Mouse (Mus musculus) lung, postnatal 10 days (tissue): Measurements from ENCODE around the gene Il13ra1.

ENCODE experiments used
- DNase-seq: peaks from one replicate; pipeline ENCODE4 v3.0.0; 2021

The Il13ra1 gene

DNA sequence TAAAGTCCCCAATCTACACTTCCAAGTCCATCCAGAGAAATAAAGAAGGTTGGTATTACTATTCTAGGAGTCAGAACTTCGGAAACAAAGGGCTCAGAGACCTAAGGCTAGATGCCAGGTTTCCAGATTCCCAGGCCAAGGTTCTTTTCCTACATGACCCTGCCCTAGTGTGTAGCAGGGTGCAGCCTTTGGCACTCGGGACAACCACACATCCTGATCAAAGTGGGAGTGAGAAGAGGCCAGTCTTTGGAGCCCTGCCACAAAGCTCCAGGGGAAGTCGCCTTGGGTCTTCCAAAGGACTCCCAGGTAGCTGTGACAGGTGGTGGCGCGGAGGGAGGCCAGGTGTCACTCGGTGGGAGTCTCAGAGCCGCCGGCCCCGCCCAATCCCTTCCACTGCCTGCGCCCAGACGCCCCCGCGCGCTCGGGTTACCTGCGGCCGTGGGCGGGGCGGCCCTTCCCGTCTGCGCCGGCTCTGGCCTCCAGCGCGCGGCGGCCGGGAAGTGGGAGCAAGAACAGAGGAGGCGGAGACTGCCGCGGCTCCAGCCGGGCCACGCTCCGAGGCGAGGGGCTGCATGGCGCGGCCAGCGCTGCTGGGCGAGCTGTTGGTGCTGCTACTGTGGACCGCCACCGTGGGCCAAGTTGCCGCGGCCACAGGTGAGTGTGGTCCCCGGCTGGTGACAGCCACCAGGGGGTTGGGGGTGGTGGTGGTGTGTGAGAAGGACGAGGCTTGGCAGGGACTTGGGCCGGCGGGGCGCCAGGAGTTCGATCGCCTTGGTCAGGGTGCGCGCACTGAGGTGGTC is at the start of gene Il13ra1:
Gene Il13ra1, plus strand, starts transcription at position 489 of the 800 bp plus-strand sequence.
- DNase-seq, result peak; percentile 53

DNA sequence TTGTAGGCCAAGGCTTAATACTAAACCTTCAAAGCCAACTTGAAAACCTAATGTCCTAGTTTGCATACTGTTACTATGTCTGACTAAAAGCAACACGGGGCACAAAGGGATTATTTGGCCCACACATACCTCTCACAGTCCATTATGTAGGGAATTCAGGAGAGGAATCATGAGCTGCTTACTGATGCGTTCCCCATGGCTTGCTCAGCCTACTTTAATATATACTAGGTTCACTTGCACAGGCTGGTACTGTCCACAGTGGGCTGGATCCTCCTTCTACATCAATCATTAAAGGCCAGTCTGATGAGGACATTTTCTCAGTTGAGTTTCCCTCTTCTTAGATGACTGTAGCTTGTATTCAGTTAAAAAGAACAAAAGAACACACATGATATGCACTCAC is 37.9 kb upstream of the Il13ra1 start:
- DNase-seq, result no peak

DNA sequence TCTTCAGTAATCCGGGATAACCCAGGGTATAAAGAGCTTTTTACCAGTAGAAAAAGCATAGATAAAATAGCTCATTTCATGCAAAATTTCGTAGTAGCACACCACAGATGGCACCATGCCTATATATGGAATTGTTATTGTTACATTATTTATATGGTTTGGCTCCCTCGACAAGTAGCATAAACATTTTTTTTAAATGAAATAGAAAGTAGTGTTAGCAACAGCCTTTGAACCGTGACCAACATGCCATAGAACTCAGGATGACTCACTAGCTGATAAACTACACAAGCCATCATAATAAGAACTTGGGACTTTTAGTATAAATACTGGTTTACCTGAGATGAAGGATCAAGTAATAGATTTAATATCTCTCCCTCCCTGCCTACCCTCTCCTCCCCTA is 34.7 kb upstream of the Il13ra1 start:
- DNase-seq, result no peak

DNA sequence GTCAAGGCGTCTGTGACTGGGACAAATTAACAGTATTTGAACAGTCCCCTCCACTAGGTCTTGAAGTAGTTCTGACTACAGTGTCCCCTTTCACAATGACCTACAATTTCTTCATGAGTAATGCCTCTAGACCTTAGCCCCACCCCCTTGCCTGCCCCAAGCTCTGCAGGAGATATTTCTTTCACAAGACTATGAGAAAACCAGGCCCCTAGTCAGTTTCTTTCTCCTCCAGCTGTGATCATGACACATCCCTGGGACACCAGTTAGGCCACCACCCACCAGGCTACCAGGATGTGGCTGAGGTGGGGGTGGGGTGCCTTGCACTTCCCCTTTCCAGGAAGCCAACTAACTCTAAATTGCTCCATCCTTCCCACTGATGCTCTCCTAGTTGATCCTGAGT is 29.0 kb upstream of the Il13ra1 start:
- DNase-seq, result peak; percentile 28

GRCm38 (mm10) chrX:36088464-36089256 is 23.2 kb upstream of the Il13ra1 start:
- no peak for DNase-seq

DNA sequence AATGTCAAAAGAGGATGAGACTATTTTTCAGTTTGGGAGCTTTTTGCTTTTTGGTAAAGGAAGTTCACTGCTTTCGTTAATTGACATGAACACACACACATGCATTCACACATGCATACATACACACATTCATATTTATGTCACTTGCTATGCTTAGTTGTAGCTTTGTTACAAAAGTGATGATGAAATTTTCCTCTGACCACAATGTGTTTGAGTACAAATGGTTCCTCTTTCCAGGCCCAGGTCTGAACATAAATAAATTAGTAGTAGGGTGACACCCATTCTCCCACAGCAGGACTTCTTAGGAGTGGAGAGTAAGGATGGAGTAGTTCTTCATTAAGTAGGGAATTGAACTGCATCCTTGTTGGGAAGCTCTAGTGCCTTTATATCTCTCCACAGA is 11.0 kb upstream of the Il13ra1 start:
- DNase-seq, result no peak

- no peak for DNase-seq
Observed at GRCm38 (mm10) chrX:36101318-36101717, 10.6 kb upstream of the Il13ra1 start.

GRCm38 (mm10) chrX:36108601-36109000 is 3.3 kb upstream of the Il13ra1 start:
- DNase-seq, result no peak

GRCm38 (mm10) chrX:36112422-36112750 is 476 bp downstream of the Il13ra1 start:
- DNase-seq, result no peak

DNA sequence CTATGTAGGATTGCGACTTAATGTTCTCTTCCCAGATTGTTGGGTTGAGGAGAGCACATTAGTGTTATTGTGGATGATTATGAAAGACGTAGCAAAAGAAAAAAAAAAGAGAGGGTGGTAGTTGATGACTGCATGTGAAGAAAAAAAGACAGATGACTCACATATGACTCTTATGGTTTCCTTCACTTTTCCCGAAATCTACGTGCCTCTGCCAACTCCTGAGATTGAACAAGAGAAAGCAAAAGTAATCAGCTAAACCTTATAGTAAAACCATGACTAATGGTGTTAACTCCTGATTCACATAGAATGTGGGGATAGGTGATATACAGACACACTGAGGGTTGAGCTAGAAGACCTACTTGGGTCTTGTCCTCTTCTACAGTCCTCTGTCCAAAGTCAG is 3.3 kb downstream of the Il13ra1 start:
- DNase-seq, result no peak

DNA sequence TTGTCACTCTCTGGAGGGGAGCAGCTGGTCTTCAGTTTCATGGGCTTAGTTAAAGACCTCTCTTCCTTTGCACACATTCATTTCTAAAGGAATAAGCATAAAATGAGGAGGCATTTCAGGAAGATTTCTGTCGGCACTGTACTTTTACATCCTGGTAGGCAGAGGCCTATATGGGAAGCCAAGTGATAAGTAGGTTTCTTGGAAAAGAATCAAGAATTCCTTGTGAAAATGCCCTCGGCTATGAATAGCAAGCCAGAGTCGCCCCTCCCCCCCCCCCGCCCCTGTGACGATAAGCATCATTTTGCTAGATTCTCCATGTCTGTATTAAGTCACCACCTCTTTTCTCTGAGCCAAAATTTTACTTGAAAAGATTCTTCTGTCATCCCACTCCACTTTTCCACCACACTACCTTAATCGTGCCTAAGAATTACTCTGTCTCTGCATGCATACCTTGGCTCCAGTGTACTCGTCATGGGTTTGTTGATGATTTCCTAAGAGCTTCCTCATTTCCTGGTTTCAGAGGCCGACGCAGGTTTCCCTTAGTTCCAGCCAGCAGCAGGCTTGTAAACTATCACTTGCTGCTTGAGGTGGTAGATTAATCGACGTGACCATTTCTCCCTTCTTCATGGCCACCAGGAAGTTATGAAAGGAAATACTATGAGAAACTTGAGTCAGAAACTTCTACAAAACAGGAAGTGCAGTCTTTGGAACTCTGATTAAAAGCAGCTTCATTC is 17.3 kb downstream of the Il13ra1 start:
- no peak for DNase-seq

- no peak for DNase-seq
Observed at GRCm38 (mm10) chrX:36129771-36130108, 17.8 kb downstream of the Il13ra1 start.

DNA sequence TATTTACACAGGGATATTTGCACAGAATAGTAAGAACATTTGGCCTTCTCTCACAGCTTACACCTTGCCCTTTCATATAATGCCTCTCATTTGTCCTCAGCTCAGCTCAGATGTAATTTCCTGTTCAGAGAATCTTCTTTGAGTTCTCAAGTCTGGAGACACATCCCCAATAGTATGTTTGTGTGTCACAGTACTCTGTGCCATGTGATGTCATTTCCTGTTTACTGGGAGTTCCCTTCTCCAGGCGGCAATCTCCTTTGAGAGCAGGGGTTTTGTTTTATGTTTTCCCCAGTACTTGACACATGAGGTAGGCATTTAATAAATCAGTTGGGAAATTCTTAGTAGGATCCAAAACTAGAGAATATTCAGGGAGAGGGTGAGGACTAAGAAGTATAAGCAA is 24.4 kb downstream of the Il13ra1 start:
- peak; percentile 17 for DNase-seq

DNA sequence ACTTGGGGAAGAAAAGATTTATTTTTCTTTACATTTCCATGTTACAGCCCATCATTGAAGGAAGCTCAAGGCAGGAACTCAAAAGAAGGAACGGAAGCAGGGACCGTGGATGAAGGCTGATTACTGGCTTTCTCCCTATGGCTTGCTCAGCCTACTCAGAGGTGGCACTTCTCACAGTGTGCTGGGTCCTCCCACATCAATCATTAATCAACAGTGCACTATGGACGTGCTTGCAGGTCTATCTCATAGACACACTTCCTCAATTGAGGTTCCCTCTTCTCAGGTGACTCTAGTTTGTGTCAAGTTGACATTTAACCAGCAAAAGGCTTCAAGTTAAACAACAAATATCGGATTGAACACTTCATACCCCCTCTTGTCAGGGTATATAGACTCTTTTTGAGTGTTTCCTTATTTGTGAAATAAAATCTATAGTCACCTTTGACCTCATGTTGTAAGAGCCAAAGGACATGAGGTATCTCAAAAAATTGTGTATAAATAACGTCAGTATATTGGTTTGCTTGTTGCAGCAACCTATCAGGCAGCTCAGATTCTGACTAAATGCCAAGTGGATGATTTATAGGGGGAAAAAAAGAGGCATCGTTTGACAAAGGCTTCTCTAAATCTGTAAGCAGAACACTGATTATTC is 30.2 kb downstream of the Il13ra1 start:
- no peak for DNase-seq

DNA sequence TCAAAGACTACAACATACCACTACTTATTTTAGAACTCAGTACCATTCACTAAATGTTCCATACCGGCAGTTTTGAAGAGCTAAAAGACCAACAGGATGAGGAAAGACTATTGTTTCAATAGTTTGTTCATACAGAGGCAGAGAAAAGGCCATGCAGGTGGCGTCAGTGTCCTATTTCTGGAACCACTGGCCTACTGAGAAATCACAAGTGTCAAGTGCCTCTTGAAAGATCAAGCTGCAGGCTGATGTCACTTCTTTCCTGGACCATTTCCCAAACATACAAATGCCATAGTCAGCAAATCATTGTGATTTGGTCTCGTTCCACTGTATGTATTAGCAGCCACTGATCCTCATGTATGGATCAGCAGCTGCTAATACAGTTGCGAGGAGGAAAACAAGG is 34.8 kb downstream of the Il13ra1 start:
- peak; percentile 20 for DNase-seq

DNA sequence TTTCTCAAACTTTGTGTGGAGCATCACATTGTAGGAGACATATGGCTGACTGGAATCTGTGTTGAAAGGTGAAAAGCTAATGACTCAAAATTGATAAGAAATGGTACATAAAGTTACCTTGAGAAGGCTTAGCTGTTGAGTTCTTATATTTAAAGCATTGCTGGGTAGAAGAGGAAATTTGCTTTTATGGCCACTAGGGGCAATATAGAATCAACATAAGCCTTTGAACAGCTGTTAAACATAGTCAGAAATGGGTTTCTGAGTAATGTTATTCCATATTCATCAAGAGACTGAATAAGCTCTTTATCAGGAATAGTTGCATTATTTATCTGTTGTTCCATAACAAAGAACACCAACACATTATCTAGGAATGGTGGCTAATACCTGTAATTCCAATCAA is 38.2 kb downstream of the Il13ra1 start:
- no peak for DNase-seq

DNA sequence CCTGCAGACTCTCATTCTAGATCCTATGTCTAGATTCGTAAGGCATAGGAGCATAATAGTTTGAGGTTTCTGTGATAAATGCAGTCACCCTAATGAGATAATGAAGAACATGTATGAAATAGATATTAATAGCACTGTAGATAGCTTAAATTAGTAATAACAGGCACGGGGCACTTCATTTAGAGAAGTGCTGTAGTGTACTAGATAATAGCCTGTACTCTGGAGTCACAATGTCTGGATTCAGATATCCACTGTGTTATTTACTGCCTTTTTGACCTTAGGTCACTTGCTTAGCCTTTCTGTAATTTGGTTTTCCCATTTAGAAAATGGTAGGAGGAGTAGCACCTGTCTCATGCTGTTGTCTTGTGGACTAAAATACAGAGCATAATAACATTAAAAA is 44.8 kb downstream of the Il13ra1 start:
- DNase-seq, result no peak

GRCm38 (mm10) chrX:36161567-36161966 is 49.7 kb downstream of the Il13ra1 start:
- DNase-seq, result peak; percentile 5

DNA sequence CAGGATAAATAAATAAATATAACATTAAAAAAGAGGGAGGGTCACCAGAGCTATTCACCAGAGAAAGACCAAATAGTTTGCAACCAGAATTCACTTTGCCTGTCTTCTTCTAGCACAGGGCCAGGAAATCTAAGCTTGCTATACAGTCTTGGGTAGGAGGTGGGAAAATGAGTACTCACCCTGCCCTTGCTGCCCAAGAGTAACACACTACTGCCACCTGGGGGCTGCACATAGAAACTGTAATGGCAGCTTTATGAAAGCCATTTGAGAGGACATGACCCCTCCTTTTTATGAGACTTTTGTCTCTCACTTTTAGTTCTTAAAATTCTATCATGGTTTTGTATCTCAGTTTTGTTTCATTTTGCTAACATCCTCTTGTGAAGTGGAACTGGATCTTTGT is 71.7 kb downstream of the Il13ra1 start:
- DNase-seq, result peak; percentile 66

DNA sequence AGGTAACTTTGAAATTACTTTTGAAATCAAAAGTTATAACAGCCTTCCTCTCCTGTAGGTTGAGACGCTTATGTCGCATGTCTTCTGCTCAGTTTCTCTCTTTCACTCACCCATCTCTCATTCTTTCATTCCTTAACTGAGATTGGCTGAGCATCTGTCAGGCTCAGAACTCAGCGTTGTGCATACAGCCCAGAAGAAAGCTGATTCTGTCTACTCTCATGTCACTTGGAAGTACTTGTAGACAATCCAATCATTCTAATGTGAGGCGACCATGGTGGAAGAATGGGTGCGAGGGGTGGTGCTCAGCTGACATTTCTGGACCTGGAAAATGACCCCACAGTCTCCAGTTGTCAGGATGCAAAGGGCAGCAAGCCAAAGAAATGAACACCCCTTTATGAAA is 74.1 kb downstream of the Il13ra1 start:
- no peak for DNase-seq

GRCm38 (mm10) chrX:36186443-36186842 is 74.5 kb downstream of the Il13ra1 start:
- DNase-seq, result no peak

DNA sequence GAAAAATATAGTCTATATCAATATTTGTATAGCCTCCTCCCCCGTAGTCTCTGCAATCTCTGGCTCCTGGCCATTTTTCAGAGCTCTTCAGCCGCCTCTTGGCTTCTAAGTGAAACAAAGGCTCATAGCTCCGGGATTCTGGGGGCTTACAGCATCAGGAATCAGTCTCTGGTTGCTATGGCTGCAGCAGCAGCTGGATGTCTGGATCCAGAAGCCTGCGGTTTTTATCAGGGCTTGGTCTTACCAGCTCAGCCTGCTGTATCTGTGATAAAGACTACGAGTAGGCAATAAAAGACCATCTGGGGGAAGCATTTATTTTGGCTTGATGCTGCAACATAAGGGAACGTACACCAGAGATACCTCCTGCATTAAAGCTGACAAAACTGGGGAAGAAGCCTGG is 82.0 kb downstream of the Il13ra1 start:
- no peak for DNase-seq
